Mouse (Mus musculus): ENCODE data around the gene 2610044O15Rik8. TPM values are rescaled to one million over a fixed set of nuclear protein-coding genes. Genes with fewer than 3 reads are reported as not detected.

2610044O15Rik8 gene
- 3.9 and 4.3 TPM in 2 replicates for polyA plus RNA-seq (2012; rRNA removed; ENCODE audit: low replicate concordance)

DNA sequence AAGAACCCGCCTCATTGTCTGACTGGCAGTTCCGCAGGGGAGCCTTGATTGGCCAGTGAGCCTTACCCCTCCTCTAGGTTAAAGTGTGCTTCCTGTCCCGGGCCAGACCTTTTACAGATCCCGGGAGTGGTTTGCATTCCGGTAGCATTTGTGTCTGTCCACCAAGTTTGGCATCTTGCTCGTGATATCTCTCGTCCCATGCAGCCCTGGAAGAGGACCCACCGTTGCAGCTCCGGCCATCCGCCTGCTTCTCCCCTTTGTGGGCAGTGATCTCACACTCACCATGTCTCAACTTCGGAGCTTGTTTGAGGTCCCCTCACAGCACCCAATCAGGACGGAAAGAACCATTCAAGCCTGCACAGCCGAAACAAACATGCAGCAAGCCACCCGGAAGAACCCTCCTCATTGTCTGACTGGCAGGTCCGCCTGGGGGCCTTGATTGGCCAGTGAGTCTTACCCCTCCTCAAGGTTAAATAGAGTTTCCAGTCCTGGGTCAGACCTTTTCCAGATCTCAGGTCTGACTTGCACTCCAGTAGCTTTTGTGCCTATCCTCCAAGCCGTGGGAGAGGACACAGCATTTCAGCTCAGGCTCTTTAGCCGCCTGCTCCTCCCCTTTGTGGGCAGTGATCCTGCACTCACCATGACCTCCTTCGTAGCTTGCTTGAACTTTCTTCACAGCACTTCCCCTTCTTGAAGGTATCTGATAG is at the start of gene 2610044O15Rik8:
2610044O15Rik8 (minus strand) TSS at position 380 of the 707 bp plus-strand sequence.

Other genes starting within 250 kb of the 2610044O15Rik8 start
- not detected in 2 replicates for gene Ccdc7a, start 168.9 kb downstream of the 2610044O15Rik8 start, polyA plus RNA-seq (2012; rRNA removed; ENCODE audit: low replicate concordance)
- not detected in 2 replicates for gene Ccdc7b, start 167.3 kb downstream of the 2610044O15Rik8 start, polyA plus RNA-seq (2012; rRNA removed; ENCODE audit: low replicate concordance)
- not detected in 2 replicates for gene Gm10999, start 102.7 kb downstream of the 2610044O15Rik8 start, polyA plus RNA-seq (2012; rRNA removed; ENCODE audit: low replicate concordance)

Data from subcutaneous adipose tissue, adult 2 months (tissue).